Mouse (Mus musculus): ENCODE measurements around the gene Mgat5.

Gene Mgat5

GRCm38 (mm10) chr1:127383071-127383470 is 178.3 kb downstream of the Mgat5 start:
- no peak for DNase-seq (ENCODE audit: low spot score in 2 of 2)

- DNase-seq (ENCODE audit: low spot score in 2 of 2), result no peak
These were observed 182.4 kb downstream of the Mgat5 start for GRCm38 (mm10) chr1:127387226-127387625.

GRCm38 (mm10) chr1:127387661-127388060 is 182.8 kb downstream of the Mgat5 start:
- no peak for DNase-seq (ENCODE audit: low spot score in 2 of 2)

GRCm38 (mm10) chr1:127394716-127395115 is 189.9 kb downstream of the Mgat5 start:
- no peak for DNase-seq (ENCODE audit: low spot score in 2 of 2)

GRCm38 (mm10) chr1:127395724-127396123 is 190.9 kb downstream of the Mgat5 start:
- DNase-seq (ENCODE audit: low spot score in 2 of 2), result no peak

DNA sequence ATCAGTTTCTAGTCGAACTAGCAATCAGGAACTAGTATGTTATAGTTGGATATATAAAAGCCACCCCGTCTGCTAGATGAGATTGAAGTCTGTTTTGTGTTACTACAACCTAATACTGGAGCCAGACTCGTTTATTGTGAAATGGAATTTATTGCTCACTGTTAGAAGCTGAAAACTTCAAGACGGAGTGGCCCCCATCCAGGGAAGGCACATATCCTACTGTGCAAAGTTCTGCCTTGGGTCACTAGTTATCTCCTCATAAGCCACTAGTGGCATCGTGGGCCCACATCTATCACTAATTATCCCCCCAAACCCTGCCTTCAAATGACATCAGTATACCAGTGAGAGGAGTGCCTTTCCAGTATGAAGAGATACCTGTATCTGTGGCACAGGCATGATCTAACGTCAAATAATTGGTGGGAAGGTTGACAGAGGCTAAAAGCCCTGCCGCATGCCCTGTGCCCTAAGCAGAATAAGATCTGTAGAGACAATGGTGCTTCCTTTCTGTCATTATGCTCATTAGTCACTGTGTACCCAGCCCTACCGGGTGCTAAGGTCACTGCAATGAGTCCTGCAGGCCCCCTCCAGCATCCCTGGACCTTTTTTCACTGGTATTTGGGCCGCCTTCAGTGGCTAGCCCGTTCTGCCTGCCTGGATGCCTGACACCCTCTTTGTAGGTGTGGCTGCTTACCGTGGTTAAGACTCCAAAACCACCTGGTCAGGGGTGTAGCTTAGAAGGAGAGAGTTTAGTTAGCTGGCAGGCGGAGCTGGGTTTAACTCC is 191.9 kb downstream of the Mgat5 start:
- no peak for DNase-seq (ENCODE audit: low spot score in 2 of 2)

DNA sequence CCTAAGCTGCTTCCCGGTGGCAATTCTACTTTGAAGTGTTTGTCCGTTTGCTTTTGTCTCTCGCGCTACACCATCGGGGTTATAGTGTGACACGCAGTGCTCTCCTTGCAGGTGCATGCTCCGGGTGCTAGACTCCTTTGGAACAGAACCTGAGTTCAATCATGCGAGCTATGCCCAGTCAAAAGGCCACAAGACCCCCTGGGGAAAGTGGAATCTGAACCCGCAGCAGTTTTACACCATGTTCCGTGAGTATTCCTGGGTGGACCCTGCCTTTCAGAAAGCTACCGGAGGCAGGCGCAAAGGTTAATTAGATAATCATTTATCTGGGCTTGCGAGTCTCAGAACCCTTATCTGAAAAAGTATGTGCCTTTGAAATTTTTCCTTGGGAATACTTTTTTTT is 192.6 kb downstream of the Mgat5 start:
- no peak for DNase-seq (ENCODE audit: low spot score in 2 of 2)

GRCm38 (mm10) chr1:127398186-127398585 is 193.4 kb downstream of the Mgat5 start:
- no peak for DNase-seq (ENCODE audit: low spot score in 2 of 2)

DNA sequence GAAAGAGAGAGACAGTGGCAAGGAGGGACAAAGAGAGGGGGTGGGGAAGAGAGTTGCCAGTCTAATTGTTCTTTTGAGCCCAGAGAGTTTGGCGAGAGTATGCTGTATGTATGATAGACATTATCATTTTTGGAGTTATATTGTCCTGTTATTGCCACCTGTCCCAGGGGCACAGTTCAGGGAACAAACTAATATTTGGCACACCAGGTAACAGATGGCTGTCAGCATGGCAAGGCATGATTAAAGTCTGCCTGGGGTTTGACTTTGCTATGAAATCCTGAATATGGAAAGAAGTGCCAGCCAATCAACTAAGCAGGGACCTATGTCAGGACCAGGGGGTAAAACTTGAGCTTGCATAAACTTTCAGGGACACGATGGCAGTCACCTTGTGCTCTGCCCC is 195.4 kb downstream of the Mgat5 start:
- no peak for DNase-seq (ENCODE audit: low spot score in 2 of 2)

DNA sequence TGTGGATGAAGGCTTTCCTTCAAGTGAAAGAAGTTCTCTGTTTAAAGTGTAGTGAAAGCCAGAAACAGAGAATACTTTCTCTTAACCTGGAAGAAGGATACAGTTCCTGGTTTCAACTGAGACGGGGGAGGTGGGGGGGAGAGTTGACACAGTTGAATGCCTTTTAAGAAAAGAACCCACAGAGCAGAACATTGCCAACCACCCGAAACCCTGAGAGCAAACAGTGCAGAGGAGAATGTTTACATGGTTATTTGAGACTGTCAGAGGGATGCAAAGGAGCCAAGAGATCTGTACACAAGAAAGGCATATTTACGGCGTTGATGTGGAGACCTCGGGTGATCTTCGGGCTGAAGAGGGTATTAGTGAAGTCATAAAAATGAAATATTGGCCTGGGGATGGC is 195.9 kb downstream of the Mgat5 start:
- no peak for DNase-seq (ENCODE audit: low spot score in 2 of 2)

- no peak for DNase-seq (ENCODE audit: low spot score in 2 of 2)
These were observed 199.8 kb downstream of the Mgat5 start for GRCm38 (mm10) chr1:127404655-127405054.

DNA sequence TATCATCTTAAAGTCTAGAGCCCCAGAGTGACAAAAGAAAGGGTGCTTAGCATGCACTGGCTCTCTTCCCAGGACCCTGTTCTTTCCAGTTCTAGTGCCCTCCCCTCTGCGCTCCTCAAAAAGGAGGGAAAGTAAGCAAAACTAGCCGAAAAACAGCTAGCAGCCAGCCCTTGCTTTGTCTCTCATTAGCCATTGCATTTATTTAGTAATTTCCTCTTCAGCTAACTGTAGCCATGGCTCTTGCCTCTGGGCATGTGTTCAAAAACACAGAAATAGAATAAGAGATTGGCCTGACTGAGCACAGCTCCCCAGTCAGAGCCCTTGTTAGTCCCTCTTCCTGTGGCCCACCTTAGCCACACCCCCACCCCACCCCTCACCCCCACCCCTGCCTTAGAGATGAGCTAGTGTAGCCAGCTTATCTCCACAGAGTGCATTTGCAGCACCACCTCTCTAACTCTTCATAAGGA is 204.2 kb downstream of the Mgat5 start:
- peak; percentile 61 to 65 for DNase-seq (ENCODE audit: low spot score in 2 of 2)

GRCm38 (mm10) chr1:127409512-127409911 is 204.7 kb downstream of the Mgat5 start:
- DNase-seq (ENCODE audit: low spot score in 2 of 2), result no peak

GRCm38 (mm10) chr1:127414500-127414899 is 209.7 kb downstream of the Mgat5 start:
- DNase-seq (ENCODE audit: low spot score in 2 of 2), result no peak

GRCm38 (mm10) chr1:127415896-127416295 is 211.1 kb downstream of the Mgat5 start:
- DNase-seq (ENCODE audit: low spot score in 2 of 2), result no peak

GRCm38 (mm10) chr1:127416971-127417370 is 212.2 kb downstream of the Mgat5 start:
- DNase-seq (ENCODE audit: low spot score in 2 of 2), result no peak

- DNase-seq (ENCODE audit: low spot score in 2 of 2), result no peak
These were observed 214.2 kb downstream of the Mgat5 start for GRCm38 (mm10) chr1:127418916-127419575.

- DNase-seq (ENCODE audit: low spot score in 2 of 2), result no peak
These were observed 214.8 kb downstream of the Mgat5 start for GRCm38 (mm10) chr1:127419581-127419980.

DNA sequence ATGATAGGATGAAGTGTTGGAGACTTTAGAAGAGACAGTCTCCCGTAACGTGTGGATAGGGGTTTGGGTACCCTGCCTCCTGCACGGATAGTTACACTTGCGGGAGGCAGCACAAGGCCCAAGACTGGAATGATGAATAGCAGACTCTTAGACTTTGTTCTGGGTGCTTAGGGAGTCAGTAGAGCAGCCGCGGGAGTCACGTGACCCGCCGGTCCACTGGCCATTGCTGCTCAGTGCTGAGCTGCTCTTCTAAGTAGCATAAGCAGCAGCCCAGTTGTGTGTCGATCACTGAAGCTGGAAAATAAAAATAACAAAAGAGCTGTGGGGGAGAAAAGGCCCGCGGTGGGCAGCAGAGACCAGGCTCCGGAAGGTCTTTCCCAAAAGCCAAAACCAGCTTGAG is 215.6 kb downstream of the Mgat5 start:
- DNase-seq (ENCODE audit: low spot score in 2 of 2), result no peak

- DNase-seq (ENCODE audit: low spot score in 2 of 2), result no peak
These were observed 216.0 kb downstream of the Mgat5 start for GRCm38 (mm10) chr1:127420795-127421194.

GRCm38 (mm10) chr1:127422565-127422964 is 217.8 kb downstream of the Mgat5 start:
- DNase-seq (ENCODE audit: low spot score in 2 of 2), result peak; percentile 57 to 60

- peak in 1 of 2 experiments; percentile 67 for DNase-seq (ENCODE audit: low spot score in 2 of 2)
These were observed 220.3 kb downstream of the Mgat5 start for GRCm38 (mm10) chr1:127425021-127425532.

GRCm38 (mm10) chr1:127430290-127430689 is 225.5 kb downstream of the Mgat5 start:
- DNase-seq (ENCODE audit: low spot score in 2 of 2), result no peak

All from right cerebral cortex, postnatal 10 days (tissue).